Mouse (Mus musculus) heart, adult 11 months (tissue): ENCODE measurements around the gene Fam131c.

Experiments used
- DNase-seq: peaks from one replicate; pipeline ENCODE4 v3.0.0; 2022

The Fam131c gene

DNA sequence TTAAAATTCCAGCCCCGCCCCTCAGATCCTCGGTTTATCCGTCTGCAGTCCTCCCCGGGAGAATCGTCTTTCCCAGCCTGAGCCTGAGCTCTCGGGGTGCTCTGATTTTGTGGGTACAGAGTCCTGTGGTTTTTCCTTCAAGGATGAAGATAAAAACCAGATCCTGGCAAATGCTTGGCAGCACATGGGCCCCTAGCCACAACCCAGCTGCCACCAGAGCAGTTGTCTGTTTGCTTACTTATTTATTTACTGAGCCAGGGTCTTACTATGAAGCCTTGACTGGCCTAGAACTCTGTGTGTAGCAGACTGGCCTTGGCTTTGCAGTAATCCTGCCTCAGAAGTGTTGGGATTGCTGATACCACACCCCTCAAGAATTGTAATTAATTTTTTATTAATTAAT lies 8.8 kb upstream of the Fam131c start:
- no peak for DNase-seq

DNA sequence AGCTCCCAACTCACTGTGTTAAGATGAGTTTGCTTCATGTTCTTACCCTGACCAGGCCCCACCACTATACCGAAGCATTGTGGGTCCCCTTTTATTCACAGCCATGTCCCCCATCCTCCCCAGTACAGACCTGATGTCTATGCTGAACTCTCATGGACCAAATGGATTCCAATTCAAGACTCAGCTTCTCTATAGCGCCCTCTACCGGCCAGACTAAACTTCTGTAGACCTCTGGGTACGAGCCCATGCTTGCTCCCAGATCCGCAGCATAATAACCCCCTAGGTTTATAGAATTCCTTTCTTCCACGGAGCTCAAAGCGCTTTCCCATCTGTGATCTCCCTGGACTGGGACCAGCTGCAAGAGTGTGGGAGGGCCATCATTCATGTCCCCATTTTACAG lies 7.2 kb upstream of the Fam131c start:
- no peak for DNase-seq

DNA sequence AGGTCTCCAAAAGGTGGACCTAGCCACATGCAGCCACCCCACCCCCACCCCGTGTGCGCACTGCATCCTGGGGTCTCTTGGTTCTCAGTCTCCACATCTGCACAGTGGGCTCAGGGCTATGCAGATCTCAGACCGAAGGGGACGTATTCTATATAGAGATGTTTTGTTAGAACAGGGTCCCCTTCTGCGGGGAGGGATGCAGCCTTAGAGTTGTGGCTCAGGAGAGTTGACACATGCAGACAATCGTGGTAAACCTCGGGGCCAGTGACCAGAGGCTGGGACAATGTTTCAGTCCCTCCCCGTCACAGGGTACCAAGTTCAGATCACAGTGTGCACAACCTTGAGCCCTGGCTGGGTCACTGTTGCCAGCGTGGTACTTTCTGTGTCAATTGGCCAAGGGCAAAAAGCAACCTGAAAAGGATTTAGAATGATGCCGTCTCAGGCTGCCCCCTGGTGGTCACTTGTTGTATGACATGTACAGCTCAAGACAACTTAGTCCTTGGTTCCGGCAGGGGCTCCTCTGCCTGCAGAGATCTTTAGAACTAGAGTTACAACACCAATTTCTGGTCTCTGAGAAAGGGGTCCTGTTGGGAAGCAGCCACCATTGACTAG lies 5.0 kb upstream of the Fam131c start:
- DNase-seq: no peak

DNA sequence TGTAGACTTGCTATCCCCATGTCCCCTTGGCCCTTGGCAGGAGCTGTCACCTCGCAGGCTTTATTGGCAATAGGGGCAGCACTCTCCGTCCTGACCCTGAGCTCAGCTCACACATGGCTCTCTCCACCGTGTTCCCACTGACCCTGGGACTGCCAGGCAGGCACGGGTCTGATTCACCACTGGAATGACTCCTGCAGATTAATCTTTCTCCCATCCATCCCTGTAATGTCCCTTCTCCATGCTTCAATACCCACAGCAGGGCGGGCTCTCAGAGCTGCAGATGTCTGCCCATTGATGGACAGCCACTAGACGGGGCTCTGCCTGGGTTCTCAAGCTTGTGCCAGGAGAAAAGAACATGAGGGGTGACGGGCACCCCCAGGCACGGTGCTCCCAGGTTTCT lies 2.9 kb upstream of the Fam131c start:
- no peak for DNase-seq

DNA sequence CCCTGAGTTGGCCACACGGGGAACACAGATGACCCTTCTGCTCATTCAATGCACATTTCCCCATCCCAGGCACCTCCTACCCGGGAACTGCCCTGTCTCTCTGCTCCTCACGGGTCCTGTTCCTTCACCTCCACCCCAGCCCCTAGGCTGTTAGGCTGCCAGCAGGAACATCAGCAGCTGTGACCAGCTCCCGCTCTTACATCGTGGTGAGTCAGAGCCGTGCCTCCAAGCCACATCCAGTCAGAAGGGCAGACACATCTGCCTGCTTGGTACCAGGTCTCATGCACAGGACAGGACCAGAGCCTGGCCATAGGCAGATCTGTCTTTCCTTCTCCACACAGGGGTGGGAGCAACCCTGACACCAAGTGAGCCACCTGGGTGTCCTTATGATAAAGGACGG lies 2.1 kb upstream of the Fam131c start:
- DNase-seq: no peak

DNA sequence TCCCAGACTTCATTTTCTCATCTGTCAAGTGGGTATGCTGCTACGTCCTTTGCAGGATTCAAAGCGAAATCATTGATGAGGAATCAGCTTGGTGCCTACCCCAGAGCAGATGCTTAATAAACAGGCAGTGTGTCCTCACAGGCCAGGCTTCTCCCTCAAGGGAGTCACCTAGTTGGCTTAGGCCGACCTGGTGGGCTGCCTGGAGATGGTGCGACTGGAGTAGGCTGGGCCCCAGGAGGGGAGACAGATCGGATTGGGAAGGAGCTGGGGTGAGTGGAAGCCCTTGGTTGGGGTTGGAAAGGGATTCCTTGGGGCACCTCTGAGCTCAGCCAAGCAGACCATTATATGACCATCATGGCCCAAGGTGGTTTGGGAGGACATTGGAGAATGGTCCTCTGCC lies 4.4 kb downstream of the Fam131c start:
- no peak for DNase-seq

DNA sequence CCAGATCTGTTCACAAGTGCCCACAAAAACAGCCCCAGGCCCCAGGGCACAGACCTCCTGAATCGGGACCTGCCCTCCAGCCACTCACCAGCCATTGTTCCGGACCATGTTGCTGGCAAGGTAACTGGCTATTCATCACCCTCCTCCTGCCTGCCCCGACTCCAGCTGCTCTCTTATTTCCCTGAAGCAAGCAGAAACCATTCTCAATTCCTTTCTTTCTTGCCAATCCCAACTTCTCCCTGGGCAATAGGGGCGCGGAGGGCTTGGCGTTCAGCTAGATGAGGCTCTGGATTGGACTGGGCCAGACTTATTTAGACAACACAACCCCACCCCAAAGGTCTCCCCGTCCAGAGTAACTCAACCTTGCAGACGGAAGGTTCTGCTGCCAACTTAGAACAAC lies 11.7 kb downstream of the Fam131c start:
- peak; percentile 83 for DNase-seq

DNA sequence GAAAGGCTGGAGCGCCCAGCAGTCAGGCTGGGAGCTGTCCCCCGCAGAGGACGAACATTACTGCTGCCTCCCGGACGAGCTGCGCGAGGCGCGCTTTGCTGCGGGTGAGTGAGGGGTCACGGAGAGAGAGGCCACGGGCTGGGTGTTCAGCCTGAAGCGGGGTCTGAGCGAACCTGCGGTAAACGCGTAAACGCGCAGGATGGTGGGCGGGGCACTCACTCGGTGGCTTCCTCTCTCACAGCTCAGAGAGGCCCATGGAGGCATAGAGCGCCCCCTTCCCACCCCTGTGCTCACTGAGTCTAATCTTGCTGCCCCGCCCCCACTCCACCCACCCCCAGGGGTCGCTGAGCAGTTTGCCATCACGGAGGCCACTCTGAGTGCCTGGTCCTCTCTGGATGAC lies 14.4 kb downstream of the Fam131c start:
- DNase-seq: no peak

DNA sequence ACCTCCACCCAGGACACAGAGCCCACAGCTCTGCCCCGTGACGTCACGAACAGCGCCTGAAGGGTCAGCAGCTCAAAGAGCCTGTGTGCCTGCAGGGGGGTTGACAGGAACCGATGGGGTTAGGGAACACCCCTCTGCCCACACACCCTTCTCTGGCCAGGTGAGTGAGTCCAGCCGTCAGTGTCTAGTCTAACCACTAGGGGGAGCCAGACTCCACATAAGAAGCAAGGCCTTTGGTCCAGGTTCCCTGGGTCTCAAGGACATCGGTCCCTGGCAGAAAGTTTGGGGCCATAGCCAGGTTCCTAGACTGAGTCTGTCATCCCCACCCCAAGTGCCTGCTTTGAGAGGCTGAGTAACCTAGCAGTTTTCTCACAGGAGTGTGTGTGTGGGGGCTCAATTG lies 17.3 kb downstream of the Fam131c start:
- DNase-seq: no peak

DNA sequence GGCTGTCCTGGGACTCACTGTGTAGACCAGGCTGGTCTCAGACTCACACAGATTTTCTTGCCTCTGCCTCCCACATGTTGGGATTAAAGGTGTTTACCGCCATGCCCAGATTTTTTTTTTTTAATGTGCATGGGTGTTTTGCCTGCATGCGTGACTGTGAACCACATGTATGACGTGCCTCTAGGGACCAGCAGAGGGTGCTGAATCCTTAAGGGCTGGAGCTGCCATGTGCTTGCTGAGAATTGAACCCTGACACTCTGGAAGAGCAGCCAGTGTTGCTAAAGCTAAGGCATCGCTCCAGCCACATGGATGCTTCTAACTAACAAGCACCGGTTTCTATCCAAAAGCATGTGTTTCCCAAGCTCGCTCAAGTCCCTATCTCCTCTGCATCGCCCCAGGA lies 18.1 kb downstream of the Fam131c start:
- DNase-seq: no peak

DNA sequence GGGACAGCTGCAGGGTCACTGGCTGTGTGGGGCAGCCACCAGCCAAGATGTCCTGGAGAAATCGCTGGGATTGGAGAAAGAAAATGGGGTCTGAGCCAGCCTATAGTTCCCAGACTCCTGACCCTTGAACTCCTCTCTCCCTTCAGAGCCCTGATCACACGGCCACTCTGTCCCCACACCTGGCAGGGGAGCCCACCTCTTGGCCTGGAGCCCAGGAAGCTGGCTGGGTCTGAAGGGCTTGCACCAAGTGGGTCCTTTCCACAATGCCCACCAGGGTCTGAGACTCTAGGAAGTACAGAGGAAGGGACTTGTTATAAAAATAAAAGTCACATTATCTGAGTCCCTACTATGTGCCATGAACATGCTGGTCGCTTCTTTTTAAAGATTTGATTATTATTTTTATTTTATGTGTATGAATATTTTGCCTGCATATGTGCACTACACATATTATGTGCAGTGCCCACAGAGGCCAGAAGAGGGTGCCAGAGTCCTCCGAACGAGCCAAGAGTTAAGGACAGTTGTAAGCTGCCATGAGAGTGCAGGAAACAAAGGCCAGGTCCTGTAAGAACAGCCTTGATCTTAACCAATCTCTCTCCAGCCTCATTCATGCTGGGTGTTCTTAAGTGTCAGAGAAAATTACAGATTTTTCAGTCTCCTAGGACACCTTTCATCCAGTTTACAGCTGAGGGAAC lies 19.2 kb downstream of the Fam131c start:
- no peak for DNase-seq

DNA sequence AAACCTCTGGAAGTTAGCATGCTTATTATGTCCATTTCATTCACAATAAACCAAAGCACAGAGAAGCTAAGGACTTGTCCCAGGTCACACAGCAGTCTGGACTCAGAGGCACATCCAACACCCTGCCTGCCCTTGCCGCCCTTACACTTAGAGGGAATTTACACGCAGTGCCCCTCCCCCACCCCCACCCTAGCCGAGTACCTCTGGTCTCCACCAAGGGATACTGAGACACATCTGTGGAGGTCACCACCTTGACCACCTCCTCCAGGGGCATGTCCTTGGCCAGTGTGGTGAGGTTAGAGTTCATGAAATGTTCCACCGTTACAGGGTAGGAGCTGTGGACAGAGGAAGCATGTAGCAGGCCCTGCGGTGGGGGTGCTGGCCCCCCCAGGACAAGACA lies 19.9 kb downstream of the Fam131c start:
- DNase-seq: no peak

DNA sequence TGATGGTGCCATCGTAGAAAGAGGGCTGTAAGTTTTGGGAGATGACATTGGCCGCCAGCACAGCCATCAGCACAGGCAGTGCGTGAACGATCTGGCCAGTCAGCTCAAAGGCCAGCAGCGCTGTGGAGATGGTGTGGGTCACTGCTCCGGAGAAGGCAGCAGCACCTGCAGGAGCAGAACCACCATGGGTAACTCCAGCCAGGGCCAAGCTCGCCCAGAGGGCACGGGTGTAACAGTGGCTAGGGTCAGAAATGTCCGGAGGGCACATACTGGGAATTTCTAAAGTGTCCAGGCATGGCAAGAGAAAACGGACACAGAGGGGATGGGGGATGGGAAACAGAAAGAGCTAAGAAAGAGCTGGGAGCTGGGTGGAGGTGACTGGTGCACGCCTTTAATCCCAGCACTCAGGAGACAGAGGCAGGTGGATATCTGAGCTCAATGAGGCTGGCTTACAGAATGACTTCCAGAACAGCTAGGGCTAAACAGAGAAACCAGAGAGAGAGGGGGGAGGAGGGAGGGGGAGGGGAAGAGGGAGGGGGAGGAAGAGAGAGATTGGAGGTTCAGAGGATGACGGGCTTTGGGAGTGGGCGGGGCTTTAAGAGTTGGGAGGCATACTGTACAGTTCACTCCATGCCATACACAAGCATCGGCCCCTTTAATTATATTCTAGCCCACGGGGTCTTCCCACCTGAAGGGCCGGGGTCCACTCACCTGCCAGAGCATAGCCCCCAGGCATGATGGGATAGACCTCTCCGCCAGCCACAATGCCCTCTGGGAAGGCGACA lies 21.5 kb downstream of the Fam131c start:
- no peak for DNase-seq

DNA sequence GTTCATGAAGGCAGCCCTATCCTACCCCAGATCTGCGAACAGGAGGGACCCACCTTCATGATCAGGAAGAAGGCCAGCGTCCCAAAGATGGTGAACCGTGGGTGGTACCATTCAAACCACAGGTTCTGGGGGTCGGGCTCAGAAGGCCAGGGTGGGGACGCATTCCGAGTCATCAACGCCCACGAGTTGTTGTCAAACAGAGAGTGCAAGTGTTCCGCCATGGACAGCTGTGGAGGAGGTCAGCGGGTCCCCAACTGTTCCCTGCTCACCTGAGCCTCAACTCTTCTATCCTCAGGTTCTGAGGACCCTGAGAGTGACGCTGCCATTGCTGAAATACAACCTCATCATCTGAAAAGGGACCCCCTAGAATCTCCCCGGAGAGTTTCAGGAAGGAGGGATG lies 23.3 kb downstream of the Fam131c start:
- no peak for DNase-seq

DNA sequence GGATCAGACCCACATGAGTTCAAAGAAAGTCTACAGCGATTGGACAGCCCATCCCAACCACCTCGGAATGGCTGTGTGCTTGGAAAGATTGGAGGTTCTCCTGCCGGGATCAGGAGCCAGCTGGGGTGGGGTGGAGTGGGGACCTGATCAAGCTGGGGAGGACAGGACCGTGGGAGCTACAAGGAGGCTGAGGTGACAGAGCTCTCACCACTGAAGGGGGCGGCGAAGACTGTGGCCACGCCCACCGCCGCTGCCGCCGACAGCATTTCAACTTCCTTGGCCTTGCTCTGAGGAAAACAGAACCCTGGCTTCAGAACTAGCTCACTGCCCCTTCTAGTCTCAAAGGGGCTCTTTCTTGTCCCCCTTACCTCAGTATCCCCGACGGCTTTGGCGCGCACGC lies 26.7 kb downstream of the Fam131c start:
- no peak for DNase-seq

DNA sequence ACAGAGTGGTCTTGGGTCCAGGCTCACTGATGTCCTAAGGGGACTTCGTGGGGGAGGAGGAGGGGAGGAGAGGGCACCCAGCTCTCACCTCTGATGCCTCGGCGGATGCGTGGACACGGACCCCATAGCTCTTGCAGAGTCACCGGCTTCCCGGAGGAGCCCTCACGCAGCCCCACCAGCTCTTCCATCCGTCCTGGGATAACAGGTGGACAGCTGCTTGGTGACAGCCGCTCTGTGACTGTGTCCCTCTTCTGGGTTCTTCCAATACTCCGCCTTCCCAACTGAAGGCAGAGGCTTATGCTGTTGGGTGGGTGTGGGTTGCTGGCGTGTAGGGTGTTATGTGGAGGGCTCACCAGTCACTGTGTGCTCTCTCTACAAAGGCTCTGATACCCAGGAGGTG lies 29.8 kb downstream of the Fam131c start:
- peak; percentile 83 for DNase-seq

DNA sequence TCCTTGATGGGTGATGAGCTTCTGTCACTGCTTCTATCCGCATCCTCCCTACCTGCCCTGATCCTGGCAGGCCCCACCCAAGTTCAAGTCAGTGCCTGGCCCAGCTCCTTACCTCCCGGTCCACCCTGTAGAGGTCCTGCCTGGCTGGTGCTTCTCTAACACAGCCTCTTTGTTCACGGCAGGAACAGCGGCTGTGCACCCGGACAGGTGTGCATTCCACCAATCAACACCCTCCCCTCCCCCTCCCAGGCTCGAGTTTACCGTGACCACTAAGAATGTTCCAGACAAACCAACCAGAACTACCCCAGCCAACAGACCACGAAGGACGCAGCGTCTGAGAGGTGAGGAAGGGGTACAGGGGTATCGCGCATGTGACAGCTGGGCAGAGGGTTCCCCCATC lies 30.5 kb downstream of the Fam131c start, which contains the start of gene Clcnka:
Clcnka (minus strand) TSS at position 180 of the 400 bp plus-strand sequence.
- DNase-seq: peak; percentile 88

DNA sequence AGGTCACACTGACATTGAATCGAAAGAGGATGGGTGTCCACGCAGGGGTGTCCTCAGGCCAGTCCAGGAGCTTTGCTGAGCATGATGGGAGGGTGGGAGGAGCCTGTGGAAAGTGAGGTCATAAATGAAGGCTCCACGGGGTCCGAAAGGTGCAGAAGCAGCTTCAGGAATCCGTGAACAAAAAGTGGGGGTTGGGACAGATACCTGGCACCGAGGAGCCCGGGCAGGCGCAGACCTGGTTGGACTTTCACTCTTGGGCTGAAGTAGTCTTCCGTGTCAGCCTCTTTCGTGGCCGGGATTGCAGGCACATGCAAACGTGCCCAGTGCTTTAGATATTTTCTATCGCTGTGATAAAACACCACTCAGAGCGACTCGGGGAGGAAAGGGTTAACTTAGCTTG lies 32.2 kb downstream of the Fam131c start:
- DNase-seq: no peak

DNA sequence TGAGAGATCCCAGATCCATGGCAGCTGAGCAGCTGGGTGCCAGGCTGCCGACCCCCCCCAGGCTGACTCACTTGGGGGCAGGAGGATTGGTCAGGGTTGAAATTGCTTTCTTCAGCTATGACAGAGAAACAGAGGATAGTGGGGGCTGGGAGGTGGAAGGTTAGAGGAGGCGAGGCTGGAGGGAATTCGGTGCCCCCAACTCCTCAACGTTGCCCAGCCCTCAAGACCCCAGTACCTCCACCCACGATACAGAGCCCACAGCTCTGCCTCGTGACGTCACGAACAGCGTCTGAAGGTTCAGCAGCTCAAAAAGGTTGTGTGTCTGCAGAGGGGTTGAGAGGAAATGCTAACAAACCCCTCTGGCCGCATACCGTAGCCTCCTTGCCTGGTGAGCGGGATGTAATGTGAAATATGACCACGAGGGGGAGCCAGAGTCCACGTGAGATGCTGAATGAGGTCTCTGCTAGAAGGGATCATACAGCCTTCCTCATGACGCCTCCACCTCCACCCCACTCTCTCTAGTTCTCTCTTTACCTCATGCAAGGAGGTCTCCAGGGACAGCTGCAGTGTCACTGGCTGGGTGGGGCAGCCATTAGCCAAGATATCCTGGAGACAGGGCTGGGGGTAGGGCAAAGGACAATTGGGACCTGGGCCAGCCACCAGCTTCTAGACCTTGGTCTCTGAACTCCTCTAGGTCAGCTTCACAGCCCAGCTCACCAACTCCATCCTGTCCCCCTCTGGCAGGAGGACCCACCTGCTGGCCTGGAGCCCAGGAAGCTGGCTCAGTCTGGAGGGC lies 36.7 kb downstream of the Fam131c start:
- DNase-seq: peak; percentile 97

DNA sequence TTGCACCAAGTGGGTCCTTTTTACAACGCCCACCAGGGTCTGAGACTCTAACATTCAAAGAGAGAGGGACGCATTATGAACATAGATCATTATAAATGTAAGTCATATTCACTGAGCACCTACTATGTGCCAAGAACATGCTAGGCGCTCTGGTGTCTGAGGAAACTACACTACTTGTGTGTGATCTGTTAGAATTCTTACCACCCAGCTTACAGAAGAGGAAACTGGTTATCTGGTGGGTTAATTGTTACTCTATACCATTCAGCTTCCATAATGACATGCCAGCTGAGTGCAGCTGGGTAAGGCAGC lies 37.2 kb downstream of the Fam131c start:
- no peak for DNase-seq

DNA sequence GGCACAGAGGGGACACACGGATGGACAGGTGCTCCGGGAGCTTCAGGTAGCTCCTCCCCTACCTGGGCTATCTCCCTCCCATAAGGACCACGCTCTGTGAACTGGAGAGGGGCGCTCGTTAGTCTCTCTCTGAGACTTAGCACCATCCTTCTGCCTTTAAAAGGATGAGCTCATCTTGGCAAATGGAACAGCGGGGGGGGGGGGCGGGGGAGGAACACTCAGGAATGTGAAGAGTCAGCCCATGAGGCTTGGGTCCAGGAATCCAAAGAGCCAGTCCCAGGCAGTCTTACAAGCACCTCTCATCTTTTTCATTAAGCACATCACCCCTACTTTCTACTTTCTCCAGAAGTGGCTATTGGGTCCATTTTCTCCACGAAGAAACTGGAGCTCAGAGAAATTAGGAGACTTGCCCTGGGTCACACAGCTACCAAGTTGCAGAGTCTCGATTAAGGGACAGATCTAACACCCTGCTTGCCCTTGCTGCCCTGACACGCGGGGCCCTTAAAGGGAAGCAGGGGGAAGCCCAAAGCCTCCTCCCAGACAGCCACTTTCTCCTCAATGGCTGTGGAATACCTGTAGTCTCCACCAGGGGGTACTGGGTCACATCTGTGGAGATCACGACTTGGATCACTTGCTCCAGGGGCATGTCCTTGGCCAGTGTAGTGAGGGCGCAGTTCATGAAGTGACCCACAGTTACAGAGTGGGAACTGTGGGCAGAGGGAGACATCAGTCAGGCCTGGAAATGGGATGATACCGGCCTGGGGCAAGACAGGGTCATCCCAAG lies 38.7 kb downstream of the Fam131c start:
- DNase-seq: peak; percentile 94

DNA sequence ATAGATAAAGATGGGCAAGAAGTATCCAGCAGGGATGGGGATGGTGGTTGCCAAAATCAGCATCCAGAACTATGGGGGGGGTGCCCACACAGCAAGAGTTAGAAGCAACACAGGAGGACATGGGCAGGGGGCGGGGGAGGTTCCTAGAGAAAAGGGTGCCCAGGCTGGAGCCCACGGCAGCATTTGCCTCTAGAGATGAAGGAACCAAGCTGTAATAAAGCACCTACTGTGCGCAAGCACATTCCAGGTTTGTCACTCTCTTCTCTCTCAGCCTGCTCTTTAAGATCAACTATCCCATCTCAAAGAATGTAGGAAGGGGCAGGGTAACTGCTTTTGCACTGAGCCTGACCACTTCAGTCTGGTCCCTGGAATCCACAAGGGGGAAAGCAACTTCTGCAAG lies 40.6 kb downstream of the Fam131c start:
- DNase-seq: no peak
